Mouse (Mus musculus) kidney, postnatal 10 days (tissue): Measurements from ENCODE around the gene Eif2d.

Experiments used
- DNase-seq: peaks from one replicate; pipeline ENCODE4 v3.0.0; 2021; ENCODE audit warnings: mixed read lengths

The Eif2d gene

DNA sequence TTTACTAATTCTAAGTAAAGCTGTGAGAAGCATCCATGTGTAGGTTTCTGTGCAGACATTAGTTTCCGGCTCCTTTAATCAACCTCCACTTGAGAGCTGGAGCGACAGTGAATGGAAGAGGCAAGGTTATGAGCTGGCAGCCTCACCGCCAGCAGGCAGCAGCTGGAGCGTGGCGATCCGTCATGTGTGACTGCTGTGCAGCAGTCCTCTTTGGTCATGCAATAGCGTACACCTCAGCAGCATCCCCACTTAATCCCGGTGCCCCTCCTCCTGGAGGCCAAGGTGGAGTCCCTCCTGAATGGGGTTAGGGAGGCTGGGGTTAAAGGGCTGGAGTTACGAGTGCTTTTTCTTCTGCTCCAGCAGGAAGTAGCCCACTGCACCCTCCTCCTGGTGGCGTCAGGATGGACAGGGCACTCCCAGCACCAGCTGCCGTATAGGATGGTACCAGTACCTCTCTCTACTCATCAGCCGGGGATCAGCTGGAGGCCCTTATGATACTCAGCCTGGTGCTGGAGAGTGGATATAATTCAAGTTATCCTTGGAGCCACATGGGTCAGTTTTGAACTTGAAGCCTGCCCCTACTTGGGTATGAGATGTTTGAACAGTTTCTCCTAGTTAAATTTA is 72.0 kb downstream of the Eif2d start:
- peak; percentile 58 for DNase-seq

DNA sequence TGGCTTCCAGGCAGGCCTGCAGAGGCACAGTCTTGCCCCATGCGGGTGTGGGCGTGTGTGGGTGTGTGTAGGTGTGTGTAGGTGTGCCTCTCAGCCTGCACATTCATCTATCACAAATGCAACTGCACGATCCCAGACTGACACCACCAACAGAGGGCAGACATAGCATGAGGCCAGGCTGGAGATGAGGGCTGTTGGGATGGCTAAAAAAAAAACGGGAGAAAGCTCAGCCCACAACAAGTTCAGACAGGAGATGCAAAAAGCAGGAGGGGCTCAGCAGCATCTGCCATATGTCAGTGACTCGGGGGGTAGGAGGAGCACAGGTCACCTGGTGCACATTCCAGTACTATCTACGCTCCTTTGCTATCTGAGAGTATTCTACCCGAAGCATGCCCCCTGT is 75.2 kb downstream of the Eif2d start:
- DNase-seq: no peak

DNA sequence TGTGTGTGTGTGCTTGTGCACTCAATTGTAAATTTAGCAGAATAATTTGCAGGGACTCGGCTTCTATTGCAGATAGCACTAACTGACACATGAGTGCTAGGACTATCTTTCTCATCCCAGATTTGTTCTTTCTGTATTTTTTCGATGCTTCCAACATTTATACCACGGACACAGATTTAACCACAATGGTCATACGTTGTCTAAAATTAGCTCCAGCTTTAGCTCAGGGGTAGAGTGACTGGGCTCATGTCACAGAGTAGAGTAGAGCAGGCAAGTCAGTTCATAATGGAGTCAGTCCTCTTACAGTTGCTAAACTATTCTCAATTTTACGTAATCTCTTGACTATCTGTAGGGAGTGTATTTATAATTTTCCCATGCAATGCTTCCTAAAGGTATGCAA is 75.7 kb downstream of the Eif2d start:
- DNase-seq: no peak

DNA sequence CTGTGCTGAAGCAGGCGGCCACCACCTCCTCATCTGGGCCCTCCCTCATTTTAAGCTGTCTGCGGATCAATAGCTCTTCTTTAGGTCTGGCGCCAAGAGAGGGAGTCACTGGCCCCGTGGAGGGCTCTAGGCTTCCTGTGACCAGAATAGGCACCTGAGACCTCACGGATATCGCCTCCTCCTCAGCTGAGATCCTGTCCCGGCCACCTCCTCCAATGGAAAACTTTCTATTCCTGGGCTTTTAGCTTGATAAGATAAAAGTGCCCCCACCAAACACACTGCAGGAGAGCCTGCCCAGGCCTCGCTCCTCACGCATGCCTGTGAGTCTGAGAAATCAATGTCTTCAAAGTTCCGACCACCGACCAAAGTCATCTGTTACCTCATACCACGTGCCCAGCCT is 80.5 kb downstream of the Eif2d start:
- DNase-seq: no peak

DNA sequence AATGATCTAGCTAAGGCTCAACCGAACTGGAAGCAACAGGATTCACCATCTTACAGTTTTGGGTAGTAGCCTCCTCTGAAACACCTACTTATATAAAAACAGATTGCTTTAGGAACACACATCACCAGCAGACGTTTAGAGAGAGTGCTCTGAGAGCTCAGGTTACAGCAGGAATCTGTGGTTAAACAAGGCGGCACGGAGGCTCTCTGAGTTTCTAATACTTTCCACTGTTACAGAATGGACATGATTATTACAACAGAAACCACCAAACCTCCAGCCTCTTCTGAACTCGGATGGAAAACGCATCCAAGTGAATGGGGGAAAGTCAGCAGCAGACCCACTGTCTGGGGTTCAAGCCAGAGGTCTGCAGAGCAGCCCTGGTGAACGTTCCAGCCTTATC is 83.1 kb downstream of the Eif2d start:
- DNase-seq: no peak
